Mouse (Mus musculus): ENCODE data around the gene Prkaa2.

Gene Prkaa2

DNA sequence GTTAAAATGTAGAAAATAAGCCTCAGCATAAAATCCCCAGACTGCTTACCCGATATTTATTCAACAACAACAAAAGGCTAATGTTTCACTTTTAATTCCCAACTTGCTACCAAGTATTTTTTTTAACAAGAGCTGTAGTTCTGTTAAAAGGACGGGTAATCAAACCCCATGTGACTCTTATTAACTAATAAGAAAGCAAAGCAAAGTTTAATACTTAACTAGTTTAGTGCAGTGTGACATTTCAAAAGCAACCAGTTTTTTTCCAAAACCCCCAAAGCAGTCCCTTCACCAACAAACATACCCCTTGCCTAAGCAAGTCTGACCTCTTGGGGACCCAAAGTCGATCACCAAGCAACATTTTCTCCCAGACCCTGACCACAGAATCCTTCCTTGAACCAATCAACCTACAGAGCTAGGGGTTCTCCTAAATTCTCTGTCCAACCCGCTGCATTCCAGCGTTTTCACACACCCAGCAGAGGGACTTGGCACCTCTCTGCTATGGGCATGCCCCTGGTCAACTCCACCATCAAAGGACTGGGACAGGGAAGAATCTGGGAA is 970 bp downstream of the Prkaa2 start:
- no peak for DNase-seq (ENCODE audit: low read depth, low spot score)

DNA sequence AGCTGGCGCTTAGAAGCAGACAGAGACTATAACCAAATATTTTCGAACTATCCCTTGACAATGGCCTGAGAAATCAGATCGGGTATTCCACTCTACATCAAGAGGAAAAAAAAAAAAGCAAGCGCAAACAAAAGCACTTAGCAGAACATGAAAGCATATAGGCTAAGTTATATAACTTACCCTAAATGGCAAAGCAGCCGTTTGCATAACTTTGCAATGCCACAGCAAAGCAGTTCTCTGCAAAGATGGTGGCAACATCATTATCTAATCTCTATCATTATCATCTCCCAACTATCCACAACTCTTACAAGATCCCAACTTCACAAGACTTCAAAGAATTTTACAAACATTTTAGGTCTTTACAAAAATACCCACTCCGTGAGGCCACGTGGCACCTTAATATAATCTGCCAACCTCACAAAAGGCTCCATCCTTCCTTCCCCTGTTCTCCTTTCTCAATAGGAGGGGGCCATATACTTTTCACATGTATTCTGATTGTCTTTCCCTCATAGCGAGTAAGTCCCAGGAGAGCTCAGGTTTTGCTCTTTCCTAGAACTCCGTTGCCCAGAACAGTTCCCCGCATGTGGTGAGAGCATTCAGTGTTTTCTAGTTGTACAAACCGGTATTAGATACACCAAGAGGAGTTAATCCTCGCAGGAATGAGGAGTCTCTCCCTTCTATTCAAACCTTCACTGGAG is 1.6 kb downstream of the Prkaa2 start:
- no peak for DNase-seq (ENCODE audit: low read depth, low spot score)

DNA sequence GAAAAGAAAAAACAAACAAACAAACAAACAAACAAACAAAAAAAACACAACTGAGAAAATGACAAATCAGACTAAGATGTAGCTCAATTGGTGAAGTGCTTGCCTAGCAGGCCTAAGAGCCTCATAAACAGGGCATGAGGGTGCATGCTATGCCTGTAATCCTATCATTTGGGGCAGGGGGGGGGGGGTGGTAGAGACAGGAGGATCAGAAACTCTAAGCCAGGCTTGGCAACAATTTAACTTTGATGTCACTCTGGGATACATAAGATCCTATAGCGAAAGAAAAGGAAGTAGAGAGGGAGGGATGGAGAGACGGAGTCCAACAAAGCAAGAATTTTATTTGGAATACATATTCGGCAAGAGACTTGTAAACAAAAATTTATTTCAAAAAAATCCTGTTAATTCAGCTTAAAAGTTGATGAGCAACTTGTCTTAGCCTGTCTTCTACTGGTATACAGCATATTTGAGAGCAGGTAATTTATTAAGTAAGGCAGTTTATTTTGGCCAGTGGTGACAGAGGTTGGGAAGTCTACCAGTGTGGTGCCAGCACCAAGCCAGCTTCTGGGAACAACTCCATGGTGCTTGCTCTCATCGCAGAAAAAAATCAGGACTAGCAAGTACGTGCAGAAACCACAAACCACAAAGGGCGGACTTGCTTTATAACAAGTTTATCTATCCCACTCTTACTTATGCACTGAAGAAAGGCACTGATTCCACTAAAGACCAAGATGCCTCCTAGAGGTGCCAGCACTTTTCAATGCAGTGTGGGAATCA is 5.4 kb downstream of the Prkaa2 start:
- no peak for DNase-seq (ENCODE audit: low read depth, low spot score)

DNA sequence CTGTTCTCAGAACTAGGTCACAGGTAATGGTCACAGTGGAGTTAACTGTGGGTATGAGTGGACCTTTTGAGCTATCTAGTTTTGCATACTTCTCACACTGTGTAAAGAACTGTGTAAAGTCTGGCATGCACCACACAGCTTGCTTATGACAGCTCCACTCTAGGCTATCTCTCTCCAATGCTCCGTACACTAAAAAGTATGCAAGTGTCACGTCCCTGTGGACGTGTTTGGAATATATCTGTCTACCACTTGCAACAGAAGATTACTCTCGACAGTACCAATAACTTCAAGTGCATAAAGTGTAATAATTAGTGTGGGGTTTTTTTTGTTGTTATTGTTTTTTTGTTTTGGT is 8.4 kb downstream of the Prkaa2 start:
- no peak for DNase-seq (ENCODE audit: low read depth, low spot score)

DNA sequence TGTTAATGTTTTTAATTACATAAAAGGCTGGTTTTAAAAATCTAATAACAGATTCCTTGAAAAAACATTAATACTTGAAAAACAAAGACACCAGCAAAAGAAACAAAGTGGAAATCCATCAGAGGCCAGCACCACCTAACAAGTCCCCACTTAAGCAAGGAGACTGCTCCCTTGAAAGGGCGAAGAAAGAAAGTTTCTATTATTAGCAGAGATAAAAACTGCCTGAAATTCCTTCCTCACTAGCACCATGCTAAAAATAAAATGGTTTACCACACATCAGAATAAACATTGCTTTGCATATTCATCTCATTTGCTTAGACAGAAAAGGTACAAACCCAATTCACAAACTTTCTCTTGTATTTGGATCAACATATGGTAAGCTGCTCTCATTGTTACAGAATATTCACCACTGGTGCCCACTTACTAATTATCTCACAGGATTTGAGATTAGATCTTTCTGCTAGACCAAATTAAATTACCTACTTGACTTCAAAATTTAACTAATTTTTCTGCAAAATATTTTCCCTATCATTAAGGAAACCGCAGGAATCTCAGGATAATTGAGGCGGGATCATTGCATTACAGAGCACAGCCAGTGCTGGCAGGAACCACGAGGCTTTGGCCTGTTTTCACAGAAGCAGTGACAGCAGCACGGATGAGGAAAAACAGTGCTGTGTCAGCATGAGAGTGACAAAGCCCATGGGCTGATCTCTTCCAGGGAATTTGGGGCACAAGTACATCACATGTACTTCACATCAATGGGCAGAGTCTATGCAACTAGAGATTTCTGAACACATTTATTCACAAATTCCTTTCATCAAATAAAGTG is 9.0 kb downstream of the Prkaa2 start:
- DNase-seq (ENCODE audit: low read depth, low spot score), result no peak

DNA sequence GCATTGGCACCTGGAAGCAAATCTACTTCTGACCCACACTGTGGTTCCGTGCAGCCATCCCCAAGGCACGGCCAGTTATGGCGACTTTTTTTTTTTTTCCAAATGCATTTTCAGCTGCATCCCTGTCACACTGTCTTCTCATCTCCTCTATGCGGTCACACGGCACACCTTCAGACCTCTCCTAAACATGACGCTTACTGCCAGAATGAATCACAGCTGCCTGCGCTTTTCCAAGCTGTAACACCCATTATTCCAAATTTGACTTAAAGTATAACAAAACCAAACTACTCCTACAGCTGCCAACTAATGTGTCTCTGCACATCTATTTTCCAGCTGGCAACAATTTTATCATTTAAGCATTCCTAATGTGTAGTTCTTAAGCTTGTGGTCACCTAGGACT is 11.0 kb downstream of the Prkaa2 start:
- no peak for DNase-seq (ENCODE audit: low read depth, low spot score)

DNA sequence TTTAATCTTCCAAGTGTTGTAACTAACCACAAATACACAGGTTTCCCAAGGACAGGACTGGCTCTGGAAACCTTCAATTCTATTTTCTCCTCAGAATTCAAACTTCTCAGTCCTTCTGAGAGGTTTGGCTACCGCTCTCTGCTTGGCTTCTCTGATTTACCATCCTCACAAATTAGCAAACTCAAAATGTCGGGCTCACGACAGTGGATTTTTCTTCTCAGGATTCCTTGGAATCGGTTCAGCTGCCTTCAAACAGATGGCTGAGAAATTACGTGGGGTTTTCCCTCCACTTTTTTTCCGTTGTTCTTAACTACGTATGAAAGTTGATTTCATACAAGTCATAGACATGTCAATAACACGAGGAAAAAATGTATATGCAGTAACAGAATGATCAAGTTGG is 11.5 kb downstream of the Prkaa2 start:
- DNase-seq (ENCODE audit: low read depth, low spot score), result no peak

DNA sequence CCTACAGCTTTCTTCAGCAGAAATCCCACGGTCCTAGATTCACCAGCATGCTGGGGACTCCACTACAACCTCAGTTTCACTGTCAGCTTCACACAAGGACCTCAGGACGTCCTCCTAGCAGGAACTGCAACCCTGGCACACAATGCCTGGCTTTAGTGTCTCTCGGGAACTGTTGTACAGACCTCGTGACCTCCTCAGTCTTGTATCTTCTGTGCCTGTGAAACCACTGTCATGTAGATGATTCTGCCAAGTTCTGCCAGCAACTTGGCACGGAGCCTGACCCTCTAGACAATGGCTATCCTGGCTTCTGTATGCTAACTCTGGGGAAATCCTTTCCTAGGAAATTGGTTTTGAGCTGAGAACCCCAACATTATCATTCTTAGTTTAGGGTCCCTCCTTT is 14.4 kb downstream of the Prkaa2 start:
- no peak for DNase-seq (ENCODE audit: low read depth, low spot score)

DNA sequence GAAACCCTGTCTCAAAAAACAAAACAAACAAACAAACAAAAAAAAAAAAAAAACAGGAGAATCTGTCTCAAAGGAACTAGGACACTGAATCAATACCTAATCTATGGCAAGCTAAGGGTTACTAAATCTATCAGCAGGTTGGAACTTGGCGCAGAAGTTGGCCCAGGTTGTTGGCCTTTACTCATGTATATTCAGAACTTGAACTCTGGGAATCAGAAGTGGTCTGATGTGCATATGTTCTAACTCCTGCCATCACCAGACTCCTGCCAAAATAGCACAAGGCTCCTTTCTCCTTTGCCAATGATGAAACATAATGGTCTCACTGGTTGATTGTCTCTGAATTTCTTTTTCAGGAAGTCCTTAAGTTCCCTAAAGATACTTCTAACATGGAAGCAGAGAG is 15.7 kb downstream of the Prkaa2 start:
- DNase-seq (ENCODE audit: low read depth, low spot score), result no peak

DNA sequence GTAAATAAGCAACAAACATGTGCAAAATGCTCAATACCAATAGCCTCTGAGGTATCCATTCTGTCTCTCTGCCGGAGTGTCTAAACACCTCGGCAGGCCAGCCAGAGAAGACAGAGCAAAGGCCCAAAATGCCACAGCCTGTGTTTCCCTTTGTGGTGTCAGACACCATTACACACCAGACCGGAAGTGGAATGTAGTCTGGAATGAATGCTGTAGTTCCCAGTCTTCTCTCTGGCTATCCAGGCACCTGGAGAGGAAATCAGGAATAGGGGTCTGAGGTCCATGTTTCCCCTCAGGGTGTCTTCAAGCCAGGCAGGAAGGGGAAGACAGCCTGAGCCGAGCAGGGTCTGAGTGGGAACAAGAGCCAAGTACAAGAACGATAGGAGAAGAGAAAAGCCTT is 19.3 kb downstream of the Prkaa2 start:
- DNase-seq (ENCODE audit: low read depth, low spot score), result no peak

DNA sequence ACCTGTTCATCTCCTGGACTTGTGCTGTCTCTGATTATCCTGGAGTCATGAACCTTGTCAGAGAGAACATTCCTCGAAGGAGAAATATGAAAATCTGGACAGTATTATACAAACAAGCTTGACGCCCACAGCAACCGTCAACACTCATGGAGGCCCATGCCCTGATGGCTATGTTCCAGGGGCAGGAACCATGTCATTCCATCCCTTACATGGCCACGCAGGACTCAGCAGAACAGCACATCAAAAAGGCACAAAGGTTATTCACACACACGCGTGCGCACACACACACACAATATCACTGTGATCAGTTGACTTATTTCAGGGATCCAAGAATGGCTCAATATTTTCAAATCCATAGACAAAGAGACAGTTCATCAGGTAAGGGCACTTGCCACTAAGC is 20.3 kb downstream of the Prkaa2 start:
- DNase-seq (ENCODE audit: low read depth, low spot score), result no peak

DNA sequence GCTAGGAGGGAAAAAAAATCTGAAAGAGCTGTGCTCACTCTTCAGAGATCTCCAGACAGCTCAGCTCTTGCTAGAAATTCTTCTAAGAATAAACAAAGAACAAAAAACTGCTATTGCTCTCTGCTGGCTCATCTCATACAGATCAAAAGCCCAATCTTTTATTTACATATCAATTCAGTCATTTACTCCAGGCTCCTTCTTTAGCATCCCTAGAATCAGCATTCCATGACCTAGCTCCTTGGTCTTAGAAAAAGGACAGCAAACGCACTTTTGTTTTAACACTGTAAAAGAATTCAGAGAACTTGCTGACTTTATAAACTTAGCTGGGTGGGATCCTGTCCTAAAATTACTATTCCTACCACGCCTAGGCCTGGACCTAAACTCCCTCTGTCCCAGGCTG is 21.0 kb downstream of the Prkaa2 start:
- no peak for DNase-seq (ENCODE audit: low read depth, low spot score)

DNA sequence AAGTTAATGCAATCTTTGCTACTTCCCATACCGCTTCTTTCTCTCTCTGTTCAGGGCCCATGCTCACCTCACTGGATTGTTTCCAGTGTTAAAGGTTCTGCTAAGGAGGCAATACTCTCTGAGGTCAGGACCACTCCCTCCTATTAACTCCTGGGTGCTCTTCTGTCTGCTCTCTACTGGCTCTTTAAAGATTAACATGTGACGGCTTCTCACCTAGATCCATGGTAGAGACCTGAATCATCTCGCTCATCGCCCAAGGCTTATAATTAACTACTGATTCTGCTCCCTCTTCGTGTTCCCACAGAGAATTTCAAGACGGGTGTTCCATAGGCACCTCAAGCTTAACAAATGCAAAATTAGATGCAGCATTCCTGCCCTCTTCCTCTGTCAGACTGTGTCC is 33.5 kb downstream of the Prkaa2 start:
- DNase-seq (ENCODE audit: low read depth, low spot score), result no peak

DNA sequence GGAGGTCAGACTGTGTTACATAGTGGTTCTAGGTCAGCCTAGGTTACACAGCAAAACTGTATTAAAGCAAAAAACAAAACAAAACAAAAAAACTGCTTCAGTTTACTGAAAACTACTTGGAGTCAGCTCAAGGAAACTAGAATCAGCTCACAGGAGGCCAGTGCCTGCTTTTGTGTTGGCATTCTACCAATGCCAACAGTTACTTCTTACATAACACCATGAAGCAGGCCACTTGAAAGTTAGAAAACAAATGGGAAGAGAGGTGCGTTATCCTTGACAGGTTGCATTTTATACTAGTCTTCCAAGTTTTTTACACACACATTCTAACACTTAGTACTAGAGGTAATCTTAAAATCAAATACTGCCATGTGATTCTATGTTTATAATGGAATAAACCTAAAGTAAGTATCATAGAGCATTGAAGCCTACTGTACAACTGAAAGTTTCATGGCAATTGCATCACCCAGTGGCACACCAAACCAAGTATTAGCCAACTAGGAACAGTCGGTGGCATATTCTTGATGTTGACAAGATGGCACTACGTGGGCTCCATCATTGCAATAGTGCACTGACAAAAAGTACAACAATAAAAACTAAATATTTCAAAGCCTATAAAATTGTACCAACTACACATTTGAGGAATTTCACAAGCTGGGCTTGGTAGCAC is 37.8 kb downstream of the Prkaa2 start:
- DNase-seq (ENCODE audit: low read depth, low spot score), result no peak

DNA sequence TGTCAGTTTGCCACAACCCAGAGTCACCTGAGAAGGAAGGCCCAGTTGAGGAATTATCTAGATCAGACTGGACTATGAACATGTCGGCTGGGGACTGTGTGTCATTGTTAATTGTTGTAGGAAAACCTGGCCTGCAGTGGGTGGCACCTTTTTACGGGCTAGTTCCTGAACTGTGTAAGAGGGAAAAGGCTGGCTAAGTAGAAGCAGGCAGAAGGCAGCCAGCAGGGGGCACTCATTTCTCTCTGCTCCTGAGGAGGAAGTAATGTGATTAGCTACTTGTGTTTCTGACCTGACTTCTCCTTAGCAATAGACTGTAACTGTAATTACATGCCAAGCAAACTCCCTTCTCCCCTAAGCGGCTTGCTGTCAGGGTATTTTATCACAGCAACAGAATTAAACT is 38.7 kb downstream of the Prkaa2 start:
- DNase-seq (ENCODE audit: low read depth, low spot score), result no peak

DNA sequence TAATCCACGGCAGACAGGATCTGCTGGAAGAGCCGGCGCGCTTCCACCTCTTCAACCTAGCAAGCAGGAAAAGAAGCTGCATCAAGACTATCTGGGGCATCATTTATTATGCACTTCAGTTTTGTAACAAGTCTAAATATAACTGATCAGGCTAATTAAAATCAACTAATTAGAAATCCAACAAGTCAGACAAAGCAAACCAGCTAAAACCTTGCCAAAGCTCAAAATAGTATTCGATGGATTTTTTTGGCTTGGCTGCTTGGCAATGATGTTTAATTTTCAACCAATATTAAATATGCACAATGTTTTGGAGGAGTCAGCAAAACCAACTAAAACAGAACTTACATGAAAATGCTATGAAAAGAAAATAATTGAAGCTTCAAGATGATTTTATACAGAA is 58.4 kb downstream of the Prkaa2 start:
- DNase-seq (ENCODE audit: low read depth, low spot score), result no peak

DNA sequence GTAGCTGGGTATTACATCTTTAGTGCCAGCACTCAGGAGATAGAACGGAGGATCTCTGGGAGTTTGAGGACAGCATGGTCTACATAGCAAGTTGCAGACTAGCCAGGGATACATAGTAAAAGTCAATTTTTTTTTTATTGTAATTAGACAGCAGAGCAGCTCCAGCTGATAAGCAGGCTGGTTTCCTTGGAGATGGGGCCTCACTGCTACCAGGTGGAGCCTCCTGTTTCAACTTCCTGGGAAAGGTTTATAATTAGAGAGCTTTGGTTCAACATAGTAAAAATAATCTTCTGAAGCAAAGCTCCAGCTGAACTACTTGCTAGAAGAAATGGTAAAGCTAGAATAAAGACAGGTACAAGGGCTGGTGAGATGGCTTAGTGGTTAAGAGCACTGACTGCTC is 59.6 kb downstream of the Prkaa2 start:
- DNase-seq (ENCODE audit: low read depth, low spot score), result no peak

DNA sequence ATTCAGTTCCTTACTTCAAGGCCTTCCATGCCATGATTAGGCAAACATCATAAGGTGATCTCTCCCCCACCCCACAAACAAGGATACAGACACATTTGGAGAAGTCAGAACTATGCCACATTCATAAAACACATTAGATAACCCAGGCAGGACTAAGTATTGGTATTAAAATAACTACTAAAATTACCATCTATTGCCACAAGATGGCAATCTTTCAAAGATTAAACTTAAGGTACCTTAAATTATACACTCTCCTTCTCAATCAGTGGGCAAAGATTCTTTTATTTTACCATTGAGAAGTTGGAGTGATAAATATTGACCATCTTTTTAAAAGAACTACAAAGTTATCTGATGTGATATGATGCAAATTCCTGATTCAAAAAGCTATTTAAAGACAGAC is 75.4 kb downstream of the Prkaa2 start:
- DNase-seq (ENCODE audit: low read depth, low spot score), result no peak

DNA sequence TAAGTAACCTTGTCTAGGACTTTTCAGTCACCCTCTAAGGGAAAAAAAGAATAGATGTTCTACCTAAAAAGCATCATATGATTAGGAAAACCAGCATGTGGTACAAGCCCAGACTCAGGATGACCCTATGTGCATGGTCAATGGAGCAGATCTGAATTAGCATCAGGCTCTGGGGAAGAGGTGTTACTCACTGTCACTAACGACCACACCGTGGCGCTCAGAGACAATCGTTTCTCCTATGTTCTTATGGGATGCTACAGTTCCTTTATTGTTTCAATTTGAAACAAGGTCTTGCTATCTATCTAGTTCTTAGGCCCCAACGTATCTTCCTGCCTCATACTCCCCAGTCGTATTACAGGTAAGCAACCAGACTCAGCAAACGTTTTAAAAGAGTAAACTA is 76.5 kb downstream of the Prkaa2 start:
- no peak for DNase-seq (ENCODE audit: low read depth, low spot score)

DNA sequence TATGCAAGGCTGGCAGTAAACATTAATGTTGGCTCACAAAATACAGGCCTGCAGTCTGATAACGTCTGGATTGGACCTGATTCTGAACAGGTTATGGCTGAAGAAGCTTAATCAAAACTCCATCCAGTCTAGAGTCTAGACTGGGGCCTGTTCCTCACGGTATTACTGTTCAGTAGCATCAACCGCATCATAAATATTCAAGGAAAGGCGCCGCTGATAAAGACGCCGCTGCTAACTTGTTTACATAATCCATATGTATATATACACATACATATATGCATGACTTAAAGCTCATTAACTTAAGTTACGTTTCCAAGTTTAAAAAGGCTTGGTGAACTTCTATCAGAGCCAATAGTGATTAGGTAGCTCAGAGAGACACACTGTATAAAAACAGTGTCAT is 78.6 kb downstream of the Prkaa2 start:
- DNase-seq (ENCODE audit: low read depth, low spot score), result no peak

DNA sequence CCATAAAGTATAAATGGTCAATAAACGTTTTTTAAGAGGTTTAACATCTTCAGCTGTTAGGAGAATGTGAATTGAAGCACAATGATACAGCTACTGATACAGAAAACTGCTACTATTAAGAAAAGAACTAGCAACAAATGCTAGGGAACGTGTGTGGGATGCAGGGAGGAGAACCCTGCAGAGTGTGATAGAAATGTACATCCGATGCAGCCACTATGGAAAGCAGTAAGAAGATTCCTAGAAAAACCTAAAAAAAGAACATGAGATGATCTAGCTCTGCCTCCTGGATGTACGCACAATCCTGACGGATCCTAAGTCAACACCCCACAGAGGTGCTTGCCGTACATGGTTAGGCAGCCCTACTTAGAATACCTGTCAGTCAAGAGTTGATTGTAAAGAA is 82.4 kb downstream of the Prkaa2 start:
- no peak for DNase-seq (ENCODE audit: low read depth, low spot score)
